Mouse (Mus musculus) midbrain, embryonic 16.5 days (tissue): ENCODE measurements at regions not wholly inside any gene's neighbourhood (a gene's known extent, or its start where the extent isn't known, plus 50 kb on each side); places are given as distances from the start of the nearest gene placed in this dataset.

Source experiments
- ATAC-seq: fragments of 200-750 bp; cut with Nextera tagmentation; 2 replicates; pipeline ENCODE4 v1.8.0; 2017; ENCODE audit warnings: moderate TSS enrichment
- H3K27ac ChIP-seq: fragments of 300-500 bp; sonication (generic); 2 replicates; pipeline ENCODE4 v1.5.1; 2014; ENCODE audit warnings: mild to moderate bottlenecking, low read length, mixed read lengths
- H3K27me3 ChIP-seq: fragments of 300-500 bp; sonication (generic); 2 replicates; pipeline ENCODE4 v1.6.1; 2014; ENCODE audit warnings: low read depth, low read length, mixed read lengths; ENCODE audit not compliant: control insufficient read depth, insufficient read depth
- H3K36me3 ChIP-seq: fragments of 300-500 bp; sonication (generic); 2 replicates; pipeline ENCODE4 v1.6.1; 2014; ENCODE audit warnings: mild to moderate bottlenecking, low read length, moderate library complexity, mixed read lengths; ENCODE audit not compliant: control insufficient read depth, insufficient read depth
- H3K4me1 ChIP-seq: fragments of 300-500 bp; sonication (generic); 2 replicates; pipeline ENCODE4 v1.6.1; 2014; ENCODE audit warnings: mild to moderate bottlenecking, low read length, mixed read lengths; ENCODE audit not compliant: control insufficient read depth, insufficient read depth
- H3K4me2 ChIP-seq: fragments of 300-500 bp; sonication (generic); 2 replicates; pipeline ENCODE4 v1.6.1; 2014; ENCODE audit warnings: mild to moderate bottlenecking, low read length, mixed read lengths
- H3K4me3 ChIP-seq: fragments of 300-500 bp; sonication (generic); 2 replicates; pipeline ENCODE4 v1.5.1; 2014; ENCODE audit warnings: low read depth, mild to moderate bottlenecking, low read length, moderate library complexity, mixed read lengths
- H3K9ac ChIP-seq: fragments of 300-500 bp; sonication (generic); 2 replicates; pipeline ENCODE4 v1.6.1; 2014; ENCODE audit warnings: low read depth, low read length, mixed read lengths
- H3K9me3 ChIP-seq: fragments of 300-500 bp; sonication (generic); replicated peaks from 2 replicates; pipeline ENCODE4 v1.6.1; 2014; ENCODE audit warnings: mild to moderate bottlenecking, low read length, mixed read lengths; ENCODE audit not compliant: control insufficient read depth, poor library complexity, severe bottlenecking
- WGBS: fragments of 180-500 bp; shearing (Covaris S2); extraction: QIAGEN DNeasy Blood & Tissue Kit; methylation state at CpG from one replicate; pipeline ENCODE4 v1.1.7; 2014; 5-methylcytosine and 5-hydroxymethylcytosine counted together

DNA sequence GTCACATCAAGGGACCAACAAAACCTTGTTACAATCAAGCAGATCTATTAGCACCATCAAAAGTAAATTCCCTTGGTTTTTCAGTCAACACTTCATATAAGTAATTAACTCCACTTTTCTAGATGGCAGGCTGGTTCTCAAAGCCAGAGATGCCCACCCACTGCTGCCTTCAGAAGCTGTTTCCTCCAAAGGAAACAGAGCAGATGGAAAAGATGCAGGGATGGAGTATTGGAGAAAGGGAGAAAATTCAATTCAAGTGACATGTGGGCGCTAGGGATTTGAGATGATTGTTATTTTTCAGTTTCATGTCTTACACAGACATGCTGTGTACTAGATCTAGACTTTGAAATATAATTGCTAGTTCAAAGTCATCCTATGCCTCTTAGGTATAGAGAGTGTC is 705.1 kb downstream of the Edem1 start:
- WGBS, result 58% methylated on average over 1 of the region's 1 CpGs
- ATAC-seq, result no peak
- no peak overlapping the region for H3K4me3 ChIP-seq
- H3K4me1 ChIP-seq, result no peaks in the 10 kb centered on the region
- H3K27ac ChIP-seq, result no peak overlapping the region
- H3K36me3 ChIP-seq, result no peaks in the 10 kb centered on the region
- H3K27me3 ChIP-seq, result no peaks in the 10 kb centered on the region
- no peak overlapping the region for H3K4me2 ChIP-seq
- H3K9me3 ChIP-seq, result no peaks in the 10 kb centered on the region
- H3K9ac ChIP-seq, result no peak overlapping the region

DNA sequence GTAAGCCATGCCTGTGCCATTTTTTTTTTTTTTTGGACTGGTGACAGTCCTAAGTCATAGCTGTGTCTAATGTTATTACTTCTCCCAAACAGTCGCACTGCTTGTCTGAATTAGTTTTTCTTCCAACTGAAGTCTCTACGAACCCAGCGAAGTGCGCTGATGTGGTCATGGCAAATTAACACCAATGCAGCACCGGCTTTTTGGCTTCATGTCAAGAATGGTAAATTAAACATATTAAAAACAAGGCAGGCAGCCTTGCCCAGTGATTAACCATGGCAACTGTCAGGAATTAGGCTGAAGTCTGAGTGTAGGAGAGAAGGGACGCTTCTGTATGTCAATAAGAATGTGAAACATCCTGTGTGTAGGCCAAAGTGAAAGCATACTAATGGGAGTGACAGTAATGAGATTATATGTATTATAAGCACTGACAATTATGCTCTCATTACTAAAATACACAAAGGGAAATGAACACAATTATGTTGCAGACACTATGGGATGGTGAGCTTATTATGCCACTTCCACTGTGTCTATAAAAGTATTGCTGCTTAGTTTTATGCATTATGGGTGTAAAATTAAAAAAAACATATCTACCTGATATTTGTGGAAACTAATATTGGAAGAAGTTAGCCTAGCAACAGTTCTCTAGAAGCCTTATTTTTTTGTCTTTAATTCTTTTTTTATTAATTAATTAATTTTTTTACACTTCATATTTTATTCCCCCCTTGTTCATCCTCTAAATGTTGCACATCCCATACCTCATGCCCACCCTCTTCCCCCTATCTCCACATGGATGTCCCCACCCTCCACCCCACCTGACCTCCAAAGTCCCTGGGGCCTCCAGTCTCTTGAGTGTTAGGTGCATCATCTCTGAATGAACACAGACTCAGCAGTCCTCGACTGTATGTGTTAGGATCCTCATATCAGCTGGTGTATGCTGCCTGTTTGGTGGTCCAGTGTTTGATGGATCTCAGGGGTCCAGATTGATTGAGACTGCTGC is 714.8 kb downstream of the Edem1 start:
- Histone ChIP-seq H3K36me3 (no peaks in the 10 kb centered on the region), H3K9ac (no peak overlapping the region), H3K4me1 (peaks cover 4% of the 10 kb centered on the region; the same call in 1 of the 2 replicates), H3K9me3 (no peaks in the 10 kb centered on the region), H3K4me2 (no peak overlapping the region), H3K4me3 (no peak overlapping the region), H3K27ac (no peak overlapping the region), H3K27me3 (peaks cover 3% of the 10 kb centered on the region; the same call in 1 of the 2 replicates)
- 28% methylated on average over 7 of the region's 7 CpGs for WGBS
- peak; percentile 94 for ATAC-seq

DNA sequence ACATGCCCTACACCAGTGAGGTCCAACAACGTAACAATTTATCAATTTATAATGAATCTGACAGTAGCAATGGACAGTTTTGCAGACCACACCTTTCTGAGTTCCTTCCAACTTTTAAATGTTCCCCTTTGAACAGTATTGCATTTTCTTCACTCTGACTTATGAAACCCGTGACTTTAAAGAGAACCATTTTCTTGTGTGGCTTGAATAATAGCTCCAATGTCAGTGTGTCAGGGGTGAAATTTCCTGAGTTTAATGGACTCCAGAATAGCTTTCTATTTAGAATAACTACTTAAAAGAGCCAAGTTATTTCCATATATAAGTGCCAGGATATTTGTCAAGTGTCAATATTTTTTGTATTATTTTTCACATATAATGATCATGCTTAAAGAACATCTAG is 723.9 kb downstream of the Edem1 start:
- no peak overlapping the region for H3K9ac ChIP-seq
- no peak overlapping the region for H3K4me3 ChIP-seq
- no peaks in the 10 kb centered on the region for H3K4me1 ChIP-seq
- H3K9me3 ChIP-seq, result no peaks in the 10 kb centered on the region
- WGBS, result 92% methylated on average over 2 of the region's 2 CpGs
- H3K27ac ChIP-seq, result no peak overlapping the region
- no peak overlapping the region for H3K4me2 ChIP-seq
- no peaks in the 10 kb centered on the region for H3K27me3 ChIP-seq
- ATAC-seq, result no peak
- H3K36me3 ChIP-seq, result no peaks in the 10 kb centered on the region
